Mouse (Mus musculus) forebrain, embryonic 14.5 days (tissue): ENCODE data around the gene H2-Ab1. TPM values are rescaled to one million over a fixed set of nuclear protein-coding genes. Genes with fewer than 3 reads are reported as not detected.

Source experiments
- ATAC-seq: fragments of 200-750 bp; cut with Nextera tagmentation; 2 replicates; pipeline ENCODE4 v1.8.0; 2017; ENCODE audit warnings: mild to moderate bottlenecking, moderate library complexity
- DNase-seq: peaks from one replicate; pipeline ENCODE4 v3.0.0-alpha.2; 2015; ENCODE audit warnings: low spot score
- H3K27ac ChIP-seq: fragments of 300-500 bp; sonication (generic); 2 replicates; pipeline ENCODE4 v1.5.1; 2014; ENCODE audit warnings: low read depth, mild to moderate bottlenecking, control low read depth, low read length, moderate library complexity
- H3K27me3 ChIP-seq: fragments of 300-500 bp; sonication (generic); replicated peaks from 2 replicates; pipeline ENCODE4 v1.6.1; 2014; ENCODE audit warnings: low read length, control low read depth, mixed read lengths; ENCODE audit not compliant: control insufficient read depth, insufficient read depth
- H3K36me3 ChIP-seq: fragments of 300-500 bp; sonication (generic); 2 replicates; pipeline ENCODE4 v1.6.1; 2014; ENCODE audit warnings: low read length, control low read depth; ENCODE audit not compliant: control insufficient read depth, insufficient read depth
- H3K4me1 ChIP-seq: fragments of 300-500 bp; sonication (generic); 2 replicates; pipeline ENCODE4 v1.6.1; 2014; ENCODE audit warnings: antibody characterized with exemption, low read length, control low read depth; ENCODE audit not compliant: control insufficient read depth, insufficient read depth
- H3K4me2 ChIP-seq: fragments of 300-500 bp; sonication (generic); 2 replicates; pipeline ENCODE4 v1.6.1; 2014; ENCODE audit warnings: mild to moderate bottlenecking, control low read depth, low read length
- H3K4me3 ChIP-seq: fragments of 300-500 bp; sonication (generic); 2 replicates; pipeline ENCODE4 v1.5.1; 2014; ENCODE audit warnings: low read depth, low read length, control low read depth
- H3K9ac ChIP-seq: fragments of 300-500 bp; sonication (generic); 2 replicates; pipeline ENCODE4 v1.6.1; 2014; ENCODE audit warnings: mild to moderate bottlenecking, low read length, control low read depth, moderate library complexity
- H3K9me3 ChIP-seq: fragments of 300-500 bp; sonication (generic); replicated peaks from 2 replicates; pipeline ENCODE4 v1.6.1; 2016; ENCODE audit warnings: low read length, control low read depth, mixed read lengths; ENCODE audit not compliant: control insufficient read depth
- WGBS: fragments of 180-500 bp; shearing (Covaris S2); extraction: QIAGEN DNeasy Blood & Tissue Kit; methylation state at CpG from one replicate; pipeline ENCODE4 v1.1.7; 2014; 5-methylcytosine and 5-hydroxymethylcytosine counted together
- polyA plus RNA-seq: library from polyadenylated mRNA; unstranded; fragments of >200 nt; fragmentation: Nextera tagmentation; extraction: Ambion mirVana; gene quantifications from 2 replicates; pipeline ENCODE4 v1.2.1, GENCODE M21; 2014

The H2-Ab1 gene
- 1.4 and 2.1 TPM in 2 replicates for polyA plus RNA-seq

- Histone ChIP-seq H3K4me3 (no peak within 1 kb of the TSS), H3K4me2 (no peak within 1 kb of the TSS), H3K36me3 (no peaks in the 10 kb centered on the region), H3K9me3 (no peaks in the 10 kb centered on the region), H3K4me1 (no peaks in the 10 kb centered on the region), H3K27ac (no peak within 1 kb of the TSS), H3K27me3 (0 out of 2 replicates have a peak, but pooled peaks cover 3% of the 10 kb centered on the region), H3K9ac (no peak within 1 kb of the TSS)
- no peak for ATAC-seq
- DNase-seq = peak; percentile 58
- 73% methylated on average over 11 of the region's 11 CpGs for WGBS
These were observed at the start of gene H2-Ab1 for GRCm38 (mm10) chr17:34257594-34258375. Gene H2-Ab1 (plus strand): TSS chr17:34257689.

DNA sequence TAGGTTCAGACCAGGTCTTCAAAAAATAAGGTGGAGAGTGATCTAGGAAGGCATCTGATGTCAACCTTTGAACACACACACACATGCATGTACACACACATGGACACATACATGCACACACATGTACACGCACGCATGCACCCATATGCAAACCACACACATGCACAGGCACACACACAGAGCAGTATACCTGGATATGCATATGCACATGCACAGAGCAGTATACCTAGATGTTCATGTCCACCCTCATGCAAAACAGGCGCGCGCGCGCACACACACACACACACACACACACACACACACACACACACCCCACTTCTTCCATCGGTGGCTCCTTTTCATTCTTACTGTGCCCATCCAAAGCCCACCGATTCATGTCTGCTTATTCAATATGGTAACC, 49.6 kb upstream of the H2-Ab1 start:
- Histone ChIP-seq H3K4me2 (no peak overlapping the region), H3K9me3 (no peaks in the 10 kb centered on the region), H3K27ac (no peak overlapping the region), H3K36me3 (no peaks in the 10 kb centered on the region), H3K9ac (no peak overlapping the region), H3K4me1 (no peaks in the 10 kb centered on the region), H3K27me3 (peaks cover 32% of the 10 kb centered on the region), H3K4me3 (no peak overlapping the region)
- no peak for DNase-seq
- 95% methylated on average over 9 of the region's 9 CpGs for whole genome bisulfite sequencing
- ATAC-seq = no peak

GRCm38 (mm10) chr17:34208421-34208820, 49.1 kb upstream of the H2-Ab1 start:
- Histone ChIP-seq H3K4me1 (no peaks in the 10 kb centered on the region), H3K27me3 (peaks cover 37% of the 10 kb centered on the region), H3K4me2 (no peak overlapping the region), H3K4me3 (no peak overlapping the region), H3K9me3 (no peaks in the 10 kb centered on the region), H3K36me3 (no peaks in the 10 kb centered on the region), H3K27ac (no peak overlapping the region), H3K9ac (no peak overlapping the region)
- ATAC-seq (no peak), DNase-seq (no peak)
- 25% methylated on average over 8 of the region's 10 CpGs for WGBS

- Histone ChIP-seq H3K36me3 (no peaks in the 10 kb centered on the region), H3K27ac (no peak overlapping the region), H3K27me3 (peaks cover 46% of the 10 kb centered on the region), H3K4me2 (no peak overlapping the region), H3K9me3 (no peaks in the 10 kb centered on the region), H3K4me3 (no peak overlapping the region), H3K9ac (no peak overlapping the region), H3K4me1 (no peaks in the 10 kb centered on the region)
- DNase-seq = no peak
- WGBS = 56% methylated on average over 3 of the region's 3 CpGs
- ATAC-seq = no peak
These were observed 47.8 kb upstream of the H2-Ab1 start for GRCm38 (mm10) chr17:34209680-34210079.

- H3K9me3 ChIP-seq = no peaks in the 10 kb centered on the region
- DNase-seq (no peak), ATAC-seq (no peak)
- H3K27me3 ChIP-seq = peaks cover 36% of the 10 kb centered on the region
- 84% methylated on average over 3 of the region's 3 CpGs for WGBS
- H3K9ac ChIP-seq = no peak overlapping the region
- no peak overlapping the region for H3K4me2 ChIP-seq
- no peak overlapping the region for H3K27ac ChIP-seq
- no peaks in the 10 kb centered on the region for H3K36me3 ChIP-seq
- no peak overlapping the region for H3K4me3 ChIP-seq
- no peaks in the 10 kb centered on the region for H3K4me1 ChIP-seq
These were observed 46.9 kb upstream of the H2-Ab1 start for GRCm38 (mm10) chr17:34210599-34210998.

DNA sequence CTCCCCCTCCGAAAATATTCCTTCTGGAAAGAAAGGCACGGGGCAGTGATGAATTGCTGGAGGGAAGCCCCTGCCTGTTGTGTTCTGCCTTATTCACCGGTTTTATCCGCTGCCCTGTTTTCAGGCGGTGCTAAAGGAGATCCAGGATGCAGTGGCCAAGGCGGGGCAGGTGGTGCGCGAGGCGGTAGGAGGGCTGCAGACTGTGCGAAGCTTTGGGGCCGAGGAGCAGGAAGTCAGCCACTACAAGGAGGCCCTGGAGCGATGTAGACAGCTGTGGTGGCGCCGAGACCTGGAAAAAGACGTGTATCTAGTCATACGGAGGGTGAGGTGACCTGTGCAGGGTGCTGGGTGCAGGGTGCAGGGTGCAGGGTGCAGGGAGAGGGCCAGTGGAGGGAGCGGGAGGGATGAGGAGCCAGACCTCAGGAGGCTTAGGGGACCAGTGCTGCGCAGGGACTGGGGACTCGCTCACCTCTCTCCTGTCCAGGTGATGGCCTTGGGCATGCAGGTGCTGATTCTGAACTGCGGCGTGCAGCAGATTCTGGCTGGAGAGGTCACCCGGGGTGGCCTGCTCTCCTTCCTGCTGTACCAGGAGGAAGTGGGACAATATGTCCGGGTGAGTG, 45.6 kb upstream of the H2-Ab1 start:
- Histone ChIP-seq H3K4me3 (no peak overlapping the region), H3K9me3 (no peaks in the 10 kb centered on the region), H3K27ac (no peak overlapping the region), H3K4me1 (no peaks in the 10 kb centered on the region), H3K36me3 (no peaks in the 10 kb centered on the region), H3K4me2 (no peak overlapping the region), H3K9ac (no peak overlapping the region), H3K27me3 (peaks cover 29% of the 10 kb centered on the region)
- WGBS = 19% methylated on average over 22 of the region's 23 CpGs
- DNase-seq (no peak), ATAC-seq (no peak)

GRCm38 (mm10) chr17:34213936-34214335, 43.6 kb upstream of the H2-Ab1 start:
- Histone ChIP-seq H3K4me2 (no peak overlapping the region), H3K36me3 (no peaks in the 10 kb centered on the region), H3K9me3 (no peaks in the 10 kb centered on the region), H3K27me3 (peaks cover 29% of the 10 kb centered on the region), H3K9ac (no peak overlapping the region), H3K27ac (no peak overlapping the region), H3K4me3 (no peak overlapping the region), H3K4me1 (no peaks in the 10 kb centered on the region)
- 37% methylated on average over 21 of the region's 21 CpGs for WGBS
- no peak for ATAC-seq
- DNase-seq = no peak

GRCm38 (mm10) chr17:34215176-34215575, 42.3 kb upstream of the H2-Ab1 start:
- Histone ChIP-seq H3K4me2 (no peak overlapping the region), H3K9ac (no peak overlapping the region), H3K9me3 (no peaks in the 10 kb centered on the region), H3K36me3 (no peaks in the 10 kb centered on the region), H3K27me3 (peaks cover 29% of the 10 kb centered on the region), H3K4me3 (no peak overlapping the region), H3K4me1 (no peaks in the 10 kb centered on the region), H3K27ac (no peak overlapping the region)
- WGBS = 86% methylated on average over 12 of the region's 12 CpGs
- DNase-seq = no peak
- no peak for ATAC-seq
